Mouse (Mus musculus) hindbrain, embryonic 16.5 days (tissue): Measurements from ENCODE around the gene Trmt10a. TPM values are rescaled to one million over a fixed set of nuclear protein-coding genes. Genes with fewer than 3 reads are reported as not detected.

Source experiments
- ATAC-seq: fragments of 200-750 bp; cut with Nextera tagmentation; 2 replicates; pipeline ENCODE4 v1.8.0; 2017; ENCODE audit warnings: moderate TSS enrichment, moderate library complexity
- H3K27ac ChIP-seq: fragments of 300-500 bp; sonication (generic); 2 replicates; pipeline ENCODE4 v1.5.1; 2014; ENCODE audit warnings: low read depth, mild to moderate bottlenecking, control low read depth, low read length, moderate library complexity
- H3K27me3 ChIP-seq: fragments of 300-500 bp; sonication (generic); replicated peaks from 2 replicates; pipeline ENCODE4 v1.6.1; 2014; ENCODE audit warnings: low read length; ENCODE audit not compliant: control insufficient read depth, insufficient read depth
- H3K36me3 ChIP-seq: fragments of 300-500 bp; sonication (generic); 2 replicates; pipeline ENCODE4 v1.6.1; 2014; ENCODE audit warnings: mild to moderate bottlenecking, low read length, moderate library complexity, mixed read lengths; ENCODE audit not compliant: control insufficient read depth, insufficient read depth
- H3K4me1 ChIP-seq: fragments of 300-500 bp; sonication (generic); 2 replicates; pipeline ENCODE4 v1.6.1; 2014; ENCODE audit warnings: low read depth, low read length; ENCODE audit not compliant: control insufficient read depth, insufficient read depth
- H3K4me2 ChIP-seq: fragments of 300-500 bp; sonication (generic); 2 replicates; pipeline ENCODE4 v1.6.1; 2014; ENCODE audit warnings: mild to moderate bottlenecking, low read length, control low read depth, moderate library complexity
- H3K4me3 ChIP-seq: fragments of 300-500 bp; sonication (generic); 2 replicates; pipeline ENCODE4 v1.5.1; 2014; ENCODE audit warnings: mild to moderate bottlenecking, low read length, control low read depth, moderate library complexity
- H3K9ac ChIP-seq: fragments of 300-500 bp; sonication (generic); 2 replicates; pipeline ENCODE4 v1.6.1; 2014; ENCODE audit warnings: low read depth, mild to moderate bottlenecking, control low read depth, low read length, moderate library complexity
- H3K9me3 ChIP-seq: fragments of 300-500 bp; sonication (generic); 2 replicates; pipeline ENCODE4 v1.6.1; 2014; ENCODE audit warnings: mild to moderate bottlenecking, low read length, moderate library complexity; ENCODE audit not compliant: control insufficient read depth
- WGBS: fragments of 180-500 bp; shearing (Covaris S2); extraction: QIAGEN DNeasy Blood & Tissue Kit; methylation state at CpG from one replicate; pipeline ENCODE4 v1.1.7; 2014; 5-methylcytosine and 5-hydroxymethylcytosine counted together
- polyA plus RNA-seq: library from polyadenylated mRNA; unstranded; fragments of >200 nt; fragmentation: Nextera tagmentation; extraction: Ambion mirVana; gene quantifications from 2 replicates; pipeline ENCODE4 v1.2.1, GENCODE M21; 2015

Trmt10a gene
- polyA plus RNA-seq, 1 experiment from 2014 or later, result 6.4 TPM

GRCm38 (mm10) chr3:138144060-138144641, 903 bp downstream of the Trmt10a start:
- 0 out of 2 replicates have a peak, but pooled peaks cover 3% of the 10 kb centered on the region for H3K36me3 ChIP-seq
- H3K4me1 ChIP-seq, result peaks cover 3% of the 10 kb centered on the region
- no peaks in the 10 kb centered on the region for H3K27me3 ChIP-seq
- H3K4me3 ChIP-seq, result peak overlapping the region; percentile 77
- H3K4me2 ChIP-seq, result peak overlapping the region; percentile 85
- H3K9me3 ChIP-seq, result no peaks in the 10 kb centered on the region
- peak overlapping the region; percentile 71 for H3K9ac ChIP-seq
- under 1% methylated on average over 18 of the region's 18 CpGs for WGBS
- H3K27ac ChIP-seq, result peak overlapping the region; percentile 99
- ATAC-seq, result no peak

GRCm38 (mm10) chr3:138144642-138145171, 1.5 kb downstream of the Trmt10a start, which contains the start of gene Mttp:
Gene Mttp (minus strand): TSS chr3:138144968.
- 0 out of 2 replicates have a peak, but pooled peaks cover 3% of the 10 kb centered on the region for H3K36me3 ChIP-seq
- peak within 1 kb of the TSS; percentile 77 for H3K4me3 ChIP-seq
- H3K4me2 ChIP-seq, result peak within 1 kb of the TSS; percentile 85
- no peak for ATAC-seq
- H3K4me1 ChIP-seq, result peaks cover 3% of the 10 kb centered on the region
- 1% methylated on average over 8 of the region's 8 CpGs for WGBS
- H3K9me3 ChIP-seq, result no peaks in the 10 kb centered on the region
- H3K9ac ChIP-seq, result peak within 1 kb of the TSS; percentile 71
- H3K27me3 ChIP-seq, result no peaks in the 10 kb centered on the region
- peak within 1 kb of the TSS; percentile 99 for H3K27ac ChIP-seq

GRCm38 (mm10) chr3:138148811-138149210, 5.6 kb downstream of the Trmt10a start:
- H3K27ac ChIP-seq, result no peak overlapping the region
- H3K9ac ChIP-seq, result no peak overlapping the region
- ATAC-seq, result no peak
- H3K9me3 ChIP-seq, result no peaks in the 10 kb centered on the region
- no peaks in the 10 kb centered on the region for H3K4me1 ChIP-seq
- H3K4me3 ChIP-seq, result no peak overlapping the region
- no peak overlapping the region for H3K4me2 ChIP-seq
- H3K27me3 ChIP-seq, result no peaks in the 10 kb centered on the region
- 0 out of 2 replicates have a peak, but pooled peaks cover 5% of the 10 kb centered on the region for H3K36me3 ChIP-seq
- WGBS, result 89% methylated on average over 2 of the region's 2 CpGs

GRCm38 (mm10) chr3:138155062-138155461, 11.8 kb downstream of the Trmt10a start:
- H3K27ac ChIP-seq, result no peak overlapping the region
- no peak for ATAC-seq
- H3K9ac ChIP-seq, result no peak overlapping the region
- H3K9me3 ChIP-seq, result no peaks in the 10 kb centered on the region
- H3K4me1 ChIP-seq, result no peaks in the 10 kb centered on the region
- no peaks in the 10 kb centered on the region for H3K27me3 ChIP-seq
- H3K36me3 ChIP-seq, result 0 out of 2 replicates have a peak, but pooled peaks cover 2% of the 10 kb centered on the region
- no peak overlapping the region for H3K4me3 ChIP-seq
- H3K4me2 ChIP-seq, result no peak overlapping the region
- WGBS, result 93% methylated on average over 4 of the region's 4 CpGs

- 71% methylated on average over 10 of the region's 10 CpGs for WGBS
These were observed 13.4 kb downstream of the Trmt10a start for GRCm38 (mm10) chr3:138156651-138157050.

GRCm38 (mm10) chr3:138161623-138162022, 18.4 kb downstream of the Trmt10a start:
- Histone ChIP-seq H3K9me3 (no peaks in the 10 kb centered on the region), H3K27ac (no peak overlapping the region), H3K36me3 (no peaks in the 10 kb centered on the region), H3K9ac (no peak overlapping the region), H3K27me3 (no peaks in the 10 kb centered on the region), H3K4me2 (no peak overlapping the region), H3K4me1 (no peaks in the 10 kb centered on the region), H3K4me3 (no peak overlapping the region)
- no peak for ATAC-seq
- WGBS, result 85% methylated on average over 10 of the region's 10 CpGs

More at GRCm38 (mm10) chr3:138156651-138157050, 13.4 kb downstream of the Trmt10a start:
- Histone ChIP-seq H3K27ac (no peak overlapping the region), H3K4me2 (no peak overlapping the region), H3K4me3 (no peak overlapping the region), H3K27me3 (no peaks in the 10 kb centered on the region), H3K9ac (no peak overlapping the region), H3K4me1 (no peaks in the 10 kb centered on the region), H3K36me3 (0 out of 2 replicates have a peak, but pooled peaks cover 2% of the 10 kb centered on the region), H3K9me3 (no peaks in the 10 kb centered on the region)
- ATAC-seq, result no peak

- Histone ChIP-seq H3K4me1 (no peaks in the 10 kb centered on the region), H3K36me3 (no peaks in the 10 kb centered on the region), H3K27ac (no peak overlapping the region), H3K4me3 (no peak overlapping the region), H3K9ac (no peak overlapping the region), H3K9me3 (no peaks in the 10 kb centered on the region), H3K27me3 (no peaks in the 10 kb centered on the region), H3K4me2 (no peak overlapping the region)
- WGBS, result 78% methylated on average over 3 of the region's 4 CpGs
- ATAC-seq, result no peak; the same call in 1 of the 2 replicates
These were observed 19.4 kb downstream of the Trmt10a start for GRCm38 (mm10) chr3:138162553-138163183.

GRCm38 (mm10) chr3:138173291-138173690, 30.0 kb downstream of the Trmt10a start:
- H3K4me1 ChIP-seq, result no peaks in the 10 kb centered on the region
- H3K4me2 ChIP-seq, result no peak overlapping the region
- no peak overlapping the region for H3K27ac ChIP-seq
- no peaks in the 10 kb centered on the region for H3K27me3 ChIP-seq
- no peak for ATAC-seq
- 79% methylated on average over 10 of the region's 10 CpGs for whole genome bisulfite sequencing
- no peak overlapping the region for H3K9ac ChIP-seq
- no peaks in the 10 kb centered on the region for H3K36me3 ChIP-seq
- peaks cover 4% of the 10 kb centered on the region; the same call in 1 of the 2 replicates for H3K9me3 ChIP-seq
- H3K4me3 ChIP-seq, result no peak overlapping the region

GRCm38 (mm10) chr3:138175551-138175950, 32.3 kb downstream of the Trmt10a start:
- 88% methylated on average over 6 of the region's 6 CpGs for WGBS
- Histone ChIP-seq H3K4me2 (no peak overlapping the region), H3K9ac (no peak overlapping the region), H3K4me3 (no peak overlapping the region), H3K4me1 (no peaks in the 10 kb centered on the region), H3K27ac (no peak overlapping the region), H3K27me3 (no peaks in the 10 kb centered on the region), H3K9me3 (peaks cover 4% of the 10 kb centered on the region; the same call in 1 of the 2 replicates), H3K36me3 (no peaks in the 10 kb centered on the region)
- no peak for ATAC-seq
